Mouse (Mus musculus) G1E-ER4 (cell line): Measurements from ENCODE around the gene Tas2r117. TPM values are rescaled to one million over a fixed set of nuclear protein-coding genes. Genes with fewer than 3 reads are reported as not detected.

ENCODE experiments used
- GATA1 ChIP-seq: IDR thresholded peaks from one replicate; pipeline ENCODE4 v1.8.0; 2012; ENCODE audit warnings: low read length, inconsistent platforms
- polyA plus RNA-seq: library from polyadenylated mRNA; stranded (reverse); fragments of >175 nt; gene quantifications from 2 replicates; pipeline ENCODE4 v1.2.3, GENCODE M21; 2012

Tas2r117 gene
- polyA plus RNA-seq = not detected in 2 replicates

DNA sequence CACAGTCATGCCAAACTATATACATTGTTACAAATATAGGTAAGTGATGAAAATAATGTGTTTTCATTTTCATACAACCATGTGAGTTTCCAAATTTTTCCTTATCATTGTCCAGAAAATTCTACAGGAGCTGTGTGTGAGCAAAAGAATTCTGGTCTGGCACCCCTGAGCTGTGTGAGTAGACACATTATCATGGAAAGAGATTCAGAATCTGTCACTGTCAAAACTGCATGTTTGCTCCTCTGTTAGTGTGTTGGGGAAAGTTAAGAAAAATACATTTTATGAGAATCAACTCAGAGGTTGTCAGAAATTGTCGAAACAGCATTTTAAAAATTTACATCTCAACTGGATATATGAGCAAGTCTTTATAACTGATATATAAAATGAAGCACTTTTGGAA is at the start of gene Tas2r117:
Gene Tas2r117 (plus strand): TSS at position 301 of the 400 bp plus-strand sequence.
- no peak for TF ChIP-seq GATA1

DNA sequence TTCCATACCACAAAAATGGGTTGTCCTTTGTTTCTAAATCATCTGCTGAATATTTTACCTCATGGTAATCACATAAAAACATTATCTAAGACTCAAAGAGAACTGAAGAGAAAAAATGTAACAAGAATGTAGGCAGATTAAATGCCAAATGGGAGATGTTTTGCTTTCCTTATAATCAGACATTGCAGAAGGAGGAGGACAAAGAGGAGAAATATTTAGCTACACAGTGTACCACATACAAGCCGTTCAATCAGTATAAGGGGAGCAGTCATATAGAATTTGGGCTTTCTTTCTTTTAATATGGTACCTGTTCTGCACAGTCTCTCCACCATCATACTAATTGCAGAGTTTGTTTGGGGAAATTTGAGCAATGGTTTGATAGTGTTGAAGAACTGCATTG is 48.2 kb upstream of the Tas2r117 start, which contains the start of gene Tas2r124:
Gene Tas2r124 (plus strand): TSS at position 301 of the 400 bp plus-strand sequence.
- TF ChIP-seq GATA1 = no peak

DNA sequence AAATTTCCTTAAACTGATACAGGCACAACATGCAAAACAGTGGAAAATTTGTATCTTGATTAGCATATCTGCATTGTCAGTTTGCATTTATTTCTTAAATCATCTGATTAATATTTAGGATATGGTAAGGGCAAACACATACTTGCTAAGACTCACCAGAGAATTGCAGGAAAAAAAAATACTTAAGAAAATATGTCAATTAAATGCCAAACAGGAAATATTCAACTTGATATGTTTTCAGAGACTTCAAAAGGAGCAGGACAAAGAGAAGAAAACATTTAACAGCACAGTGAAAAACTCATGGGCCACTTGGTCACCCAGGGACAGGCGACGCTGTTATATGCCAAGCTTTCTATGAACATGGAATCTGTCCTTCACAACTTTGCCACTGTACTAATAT is 40.8 kb upstream of the Tas2r117 start, which contains the start of gene Tas2r102:
Gene Tas2r102 (plus strand): TSS at position 301 of the 400 bp plus-strand sequence.
- no peak for TF ChIP-seq GATA1

DNA sequence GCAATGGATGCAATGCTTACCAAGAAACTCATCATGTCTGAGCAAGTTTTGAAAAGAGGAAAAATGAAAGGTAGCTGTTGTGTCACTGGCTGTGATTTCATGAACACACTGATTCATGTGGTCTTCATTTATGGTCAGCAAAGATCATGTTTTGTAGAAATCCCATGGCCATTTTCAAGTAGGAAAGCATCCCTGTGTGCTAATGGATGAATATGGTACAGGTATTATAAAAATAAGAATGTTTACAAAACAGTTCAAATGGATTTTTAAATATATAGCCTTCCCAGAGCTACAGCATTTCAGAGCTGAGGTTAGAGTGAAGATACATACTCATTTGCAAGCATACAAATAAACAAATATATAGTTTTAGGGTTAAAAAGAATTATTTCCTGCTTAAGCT is 24.6 kb upstream of the Tas2r117 start, which contains the start of gene Tas2r136:
Gene Tas2r136 (minus strand): TSS at position 101 of the 400 bp plus-strand sequence.
- no peak for TF ChIP-seq GATA1

DNA sequence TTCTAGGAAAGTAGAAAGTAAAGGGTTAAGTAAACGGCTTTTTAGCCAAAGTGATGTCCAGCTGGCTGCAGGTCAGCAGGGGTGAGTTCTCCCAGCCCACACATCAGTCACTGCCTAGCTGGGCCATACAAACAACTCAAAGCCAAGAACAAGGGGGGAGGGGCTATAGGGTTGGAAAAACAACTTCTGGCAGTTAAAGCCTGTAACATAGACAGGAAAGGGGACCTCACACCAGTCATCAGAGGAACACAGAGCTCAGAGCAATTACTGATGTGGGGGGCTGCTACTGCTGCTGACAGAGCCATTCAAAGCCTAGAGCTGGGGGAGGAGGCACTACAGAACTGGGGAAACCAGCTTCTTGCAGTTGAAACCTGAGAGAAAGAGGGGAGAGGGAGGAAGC is 7.2 kb upstream of the Tas2r117 start:
- TF ChIP-seq GATA1 = no peak

DNA sequence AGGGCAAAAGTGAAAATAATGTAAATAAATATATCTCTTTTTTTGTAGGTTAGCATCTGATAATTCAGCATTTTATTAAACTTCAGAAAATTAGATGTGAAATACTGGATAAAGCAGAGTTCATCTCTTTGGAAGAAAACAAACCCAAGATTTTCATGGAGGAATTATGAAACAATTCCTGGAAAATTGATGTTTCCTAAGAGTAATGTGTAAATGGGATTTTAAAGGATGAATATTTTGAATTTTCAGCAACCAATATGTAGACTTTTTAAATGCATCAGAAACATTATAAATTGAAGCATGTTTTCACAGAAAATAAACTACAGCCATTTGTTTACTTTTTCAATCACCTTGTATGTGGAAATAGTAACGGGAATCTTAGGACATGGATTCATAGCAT is 44.2 kb downstream of the Tas2r117 start, which contains the start of gene Tas2r123:
Gene Tas2r123 (plus strand): TSS at position 301 of the 400 bp plus-strand sequence.
- TF ChIP-seq GATA1 = no peak

Other genes with a start within 250 kb of the Tas2r117 start
- gene Prh1, start 233.0 kb upstream of the Tas2r117 start, polyA plus RNA-seq = not detected in 2 replicates
- not detected in 2 replicates for gene Prp2, start 206.9 kb upstream of the Tas2r117 start, polyA plus RNA-seq
- gene A630073D07Rik, start 151.3 kb upstream of the Tas2r117 start, polyA plus RNA-seq = not detected in 2 replicates
- gene Tas2r120, start 145.9 kb upstream of the Tas2r117 start, polyA plus RNA-seq = not detected in 2 replicates
- gene Tas2r121, start 101.8 kb upstream of the Tas2r117 start, polyA plus RNA-seq = not detected in 2 replicates
- not detected in 2 replicates for gene Tas2r122, start 90.9 kb upstream of the Tas2r117 start, polyA plus RNA-seq
- gene Tas2r115, start 64.8 kb upstream of the Tas2r117 start, polyA plus RNA-seq = not detected in 2 replicates
- gene Tas2r124, start 48.1 kb upstream of the Tas2r117 start, polyA plus RNA-seq = not detected in 2 replicates
- gene Tas2r102, start 40.7 kb upstream of the Tas2r117 start, polyA plus RNA-seq = not detected in 2 replicates
- gene Tas2r136, start 24.7 kb upstream of the Tas2r117 start, polyA plus RNA-seq = not detected in 2 replicates
- gene Tas2r123, start 44.3 kb downstream of the Tas2r117 start, polyA plus RNA-seq = not detected in 2 replicates
- gene Tas2r116, start 52.6 kb downstream of the Tas2r117 start, polyA plus RNA-seq = not detected in 2 replicates
- not detected in 2 replicates for gene Tas2r110, start 65.2 kb downstream of the Tas2r117 start, polyA plus RNA-seq
- not detected in 2 replicates for gene Tas2r113, start 90.2 kb downstream of the Tas2r117 start, polyA plus RNA-seq
- gene Tas2r125, start 106.8 kb downstream of the Tas2r117 start, polyA plus RNA-seq = not detected in 2 replicates
- not detected in 2 replicates for gene Tas2r129, start 148.3 kb downstream of the Tas2r117 start, polyA plus RNA-seq
- gene Tas2r131, start 155.1 kb downstream of the Tas2r117 start, polyA plus RNA-seq = not detected in 2 replicates
- not detected in 2 replicates for gene Tas2r109, start 178.1 kb downstream of the Tas2r117 start, polyA plus RNA-seq
- not detected in 2 replicates for gene Tas2r103, start 234.3 kb downstream of the Tas2r117 start, polyA plus RNA-seq